Mouse (Mus musculus) heart, postnatal 25 days (tissue): Measurements from ENCODE around the gene Kcna5. TPM values are rescaled to one million over a fixed set of nuclear protein-coding genes. Genes with fewer than 3 reads are reported as not detected.

ENCODE experiments used
- DNase-seq: peaks from one replicate; pipeline ENCODE4 v3.0.0; 2022; ENCODE audit warnings: low spot score
- intact Hi-C: fragments of 180-260 bp; cut with DNase I; formaldehyde crosslinking; loops from one replicate; pipeline ENCODE4 v1.15.1; 2025
- total RNA-seq, 2 experiments: library from RNA; stranded (reverse); gene quantifications; 2 replicates each; pipeline ENCODE4 v1.2.3; 2021

Gene Kcna5
- total RNA-seq, 2 experiments from 2014 or later = 13.4 to 16.7 TPM

- DNase-seq = no peak
- intact Hi-C loops = no loop called here
Measured at GRCm38 (mm10) chr6:126483264-126483867, 51.8 kb downstream of the Kcna5 start.

Other genes starting within 250 kb of the Kcna5 start
- 1 to 10 TPM; 2.5 to 3.2 TPM for gene Kcna1, start 111.0 kb upstream of the Kcna5 start, total RNA-seq
- 1 to 10 TPM; 1.2 to 2.2 TPM for gene Kcna6, start 205.3 kb upstream of the Kcna5 start, total RNA-seq